Mouse (Mus musculus) thymus, postnatal 10 days (tissue): ENCODE results near the gene Rsc1a1.

Source experiments
- DNase-seq, 2 experiments: peaks; one replicate each; pipeline ENCODE4 v3.0.0; 2021; ENCODE audit warnings: low spot score in 2 of 2

Rsc1a1 gene

GRCm38 (mm10) chr4:141685499-141685898 lies at the start of gene Rsc1a1:
TSS of gene Rsc1a1 (minus strand) at chr4:141685599.
- no peak for DNase-seq

GRCm38 (mm10) chr4:141735206-141735560 lies 49.8 kb upstream of the Rsc1a1 start:
- DNase-seq = no peak

DNA sequence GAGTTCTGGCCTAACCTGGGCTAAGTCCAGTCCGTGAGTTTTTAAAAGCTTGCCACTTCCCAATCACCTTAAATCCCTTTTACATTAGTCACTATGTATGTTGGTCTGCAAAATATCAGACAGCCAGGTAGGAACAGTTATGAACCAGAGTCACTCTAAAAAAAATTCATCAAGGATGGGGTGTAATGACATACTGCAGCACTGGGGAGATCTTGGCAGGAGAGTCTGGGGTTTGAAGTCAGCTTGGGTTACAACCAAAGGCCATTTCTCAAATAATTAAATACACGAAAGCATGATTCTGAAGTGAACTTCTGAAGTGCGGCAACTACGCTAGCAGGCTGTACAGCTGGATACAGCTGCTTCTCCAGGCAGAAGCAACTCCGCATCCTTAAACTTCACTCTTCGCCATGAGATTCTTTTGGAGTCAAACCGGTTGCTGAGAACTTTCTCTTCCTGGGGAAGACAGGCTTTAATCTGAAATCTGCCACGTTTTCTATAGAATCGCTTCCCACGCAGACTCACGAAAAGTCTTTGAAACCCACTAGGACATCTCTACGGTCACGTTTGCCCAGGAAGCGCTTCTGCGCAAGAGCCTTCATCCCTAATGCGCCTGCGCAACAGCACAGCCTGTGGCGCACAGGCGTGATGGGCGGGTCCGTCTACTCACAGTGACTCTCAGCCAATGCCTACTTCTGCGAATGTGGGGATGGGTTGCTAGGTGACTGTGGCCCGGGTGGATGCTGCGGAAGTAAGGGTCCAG lies 49.2 kb upstream of the Rsc1a1 start:
- DNase-seq = peak; percentile 87 to 89

- no peak for DNase-seq
Measured at GRCm38 (mm10) chr4:141731766-141732165, 46.4 kb upstream of the Rsc1a1 start.

DNA sequence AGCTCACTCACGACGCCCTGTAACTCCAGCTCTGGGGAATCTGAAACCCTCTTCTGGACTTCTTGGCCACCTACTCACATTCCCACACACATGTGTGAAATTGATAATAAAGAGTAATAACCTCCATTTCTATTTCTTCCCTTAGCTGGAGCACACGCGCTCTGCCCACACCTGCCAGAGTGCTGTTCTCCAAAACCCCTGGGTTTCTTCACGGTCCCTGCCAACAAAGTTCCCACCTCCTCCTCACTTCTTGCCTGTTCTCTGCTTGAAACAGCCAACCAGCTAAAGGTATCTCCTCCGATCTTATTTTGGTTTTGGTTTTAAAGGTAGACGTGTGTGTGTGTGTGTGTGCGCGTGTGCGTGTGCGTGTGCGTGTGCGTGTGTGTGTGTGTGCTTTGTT lies 45.0 kb upstream of the Rsc1a1 start:
- DNase-seq = no peak

DNA sequence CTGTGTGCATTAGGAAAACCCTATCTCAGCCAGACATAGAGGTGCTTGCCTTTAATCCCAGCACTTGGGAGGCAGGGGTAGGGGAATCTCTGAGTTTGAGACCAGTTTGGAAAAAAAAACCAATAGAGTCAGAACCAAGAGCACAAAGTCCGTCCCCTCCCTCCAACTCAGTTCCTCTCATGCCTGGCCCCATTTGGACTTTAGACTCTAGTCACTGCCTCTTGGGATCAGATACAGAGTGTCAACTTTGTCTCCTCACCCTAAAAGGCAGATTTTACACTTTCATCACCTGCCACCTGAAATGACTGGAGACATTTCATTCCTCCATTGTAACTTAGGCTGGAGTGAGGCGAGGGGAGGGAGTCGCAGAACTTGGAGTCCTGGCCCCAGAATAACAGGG lies 43.9 kb upstream of the Rsc1a1 start:
- DNase-seq = no peak

GRCm38 (mm10) chr4:141725738-141726137 lies 40.3 kb upstream of the Rsc1a1 start:
- DNase-seq = no peak

GRCm38 (mm10) chr4:141725277-141725676 lies 39.9 kb upstream of the Rsc1a1 start:
- DNase-seq = no peak

DNA sequence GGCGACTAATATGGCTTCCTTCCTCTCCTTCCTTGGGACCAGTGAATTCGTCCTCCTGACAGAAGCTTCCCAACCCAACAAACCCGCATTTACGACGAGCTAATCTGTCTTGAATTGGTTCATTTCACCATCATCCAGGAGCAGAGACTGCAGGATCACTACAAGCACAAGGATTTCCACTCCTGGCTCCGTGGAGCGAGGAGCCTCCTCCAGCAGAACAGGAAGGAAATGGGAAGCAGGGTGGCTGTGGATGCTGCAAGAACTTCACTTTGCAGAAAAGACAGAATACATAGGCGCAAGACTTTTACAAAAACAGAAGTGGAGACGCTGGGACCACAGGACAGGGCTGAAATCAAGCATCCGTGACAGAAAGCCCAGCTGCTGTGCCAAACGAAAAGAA lies 39.2 kb upstream of the Rsc1a1 start:
- DNase-seq = no peak

DNA sequence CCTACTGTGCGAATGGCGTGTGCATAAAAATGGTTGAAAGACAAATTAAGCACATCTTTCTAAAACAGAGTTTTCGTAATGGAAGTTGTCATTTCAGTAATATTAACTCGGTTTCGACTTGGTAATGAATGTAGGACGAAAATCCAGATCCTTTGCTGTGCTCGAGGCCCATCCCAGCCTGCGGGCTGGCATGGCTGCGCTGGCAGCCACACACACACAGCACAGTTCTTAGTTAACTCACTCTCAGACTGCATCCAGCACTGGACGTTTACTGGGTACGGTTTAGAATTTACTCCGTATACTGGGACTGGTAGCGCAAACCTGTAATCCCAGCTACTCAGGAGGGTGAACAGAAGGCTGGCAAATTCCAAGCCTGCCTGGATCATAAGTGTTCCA lies 38.3 kb upstream of the Rsc1a1 start:
- no peak for DNase-seq

GRCm38 (mm10) chr4:141722731-141723672 lies 37.6 kb upstream of the Rsc1a1 start, which contains the start of gene Ddi2:
TSS of gene Ddi2 (minus strand) at chr4:141723419.
- peak; percentile 82 to 88 for DNase-seq

DNA sequence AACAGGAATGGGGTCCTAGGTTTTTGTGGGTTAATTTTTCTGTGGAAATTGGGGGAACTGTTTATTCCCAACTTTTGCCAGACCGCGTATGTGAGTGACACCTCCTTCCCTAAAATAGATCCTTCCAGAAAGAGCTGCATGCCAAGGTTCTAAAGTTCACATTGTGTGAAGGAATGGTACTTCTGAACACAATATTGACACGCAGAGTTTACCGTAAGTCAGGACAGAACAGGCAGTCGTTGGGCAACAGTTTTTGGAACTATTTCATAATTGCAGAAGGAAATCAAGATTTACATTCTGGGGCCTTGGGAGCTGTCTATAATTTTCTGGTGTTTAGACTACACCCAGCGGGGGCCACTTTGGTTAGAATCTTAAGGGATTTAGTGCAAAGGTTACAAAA lies 36.6 kb upstream of the Rsc1a1 start:
- DNase-seq = no peak

DNA sequence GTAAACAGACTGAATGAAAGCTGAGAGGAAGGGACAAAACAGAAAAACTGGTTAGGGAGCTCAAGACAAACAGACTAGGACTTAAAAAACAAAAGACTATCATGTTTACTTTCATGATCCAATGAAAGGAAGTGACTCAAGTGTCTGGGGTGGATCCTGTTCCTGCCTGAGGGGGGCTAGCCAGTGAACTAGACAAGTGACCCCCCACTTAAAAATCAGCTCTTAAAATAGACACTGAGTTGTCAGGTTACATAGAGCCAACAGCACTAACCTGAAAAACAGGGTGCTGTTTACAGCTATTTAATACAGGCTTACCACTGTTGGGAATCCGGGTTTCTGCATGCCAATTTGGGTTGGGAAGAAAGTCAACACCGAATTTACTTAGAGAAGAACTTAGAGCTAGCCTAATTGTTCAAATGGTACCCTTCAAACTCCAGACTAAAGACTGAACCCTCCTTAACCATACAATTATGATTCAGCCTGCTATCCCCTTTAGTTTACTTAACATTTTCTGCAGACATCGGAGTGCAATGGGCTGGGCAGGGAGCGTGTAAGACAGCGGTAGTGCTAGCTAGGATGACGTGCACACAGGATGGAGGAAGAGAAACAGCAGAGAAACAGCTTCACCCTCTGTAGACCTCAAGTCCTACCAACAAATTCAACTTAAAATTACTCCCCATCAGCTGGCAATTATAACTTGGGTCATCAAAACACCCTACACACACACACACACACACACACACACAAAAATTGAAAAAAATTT lies 35.5 kb upstream of the Rsc1a1 start:
- DNase-seq = no peak

GRCm38 (mm10) chr4:141719304-141719703 lies 33.9 kb upstream of the Rsc1a1 start:
- no peak for DNase-seq

- DNase-seq = no peak
Measured at GRCm38 (mm10) chr4:141717633-141718032, 32.2 kb upstream of the Rsc1a1 start.

DNA sequence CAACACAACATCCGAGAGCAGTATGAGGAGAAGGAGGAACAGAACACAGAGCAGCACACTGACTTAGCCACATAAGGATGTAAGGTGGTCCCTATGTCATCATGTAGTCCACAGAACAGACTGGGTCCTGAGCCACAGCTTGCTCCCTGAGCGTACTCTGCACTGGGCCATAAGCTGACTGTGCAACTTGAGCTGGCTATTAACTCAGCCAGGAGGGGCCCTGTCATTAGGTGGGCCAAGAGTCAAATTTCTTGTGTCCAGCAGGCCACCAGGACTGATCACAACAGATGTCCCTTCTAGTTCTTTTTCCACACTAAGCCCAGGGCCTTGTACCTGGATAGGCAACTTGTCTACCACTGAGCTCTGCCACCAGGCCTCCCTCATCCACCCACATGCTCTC lies 29.6 kb upstream of the Rsc1a1 start:
- DNase-seq = no peak

GRCm38 (mm10) chr4:141713598-141714142 lies 28.3 kb upstream of the Rsc1a1 start:
- DNase-seq = no peak

DNA sequence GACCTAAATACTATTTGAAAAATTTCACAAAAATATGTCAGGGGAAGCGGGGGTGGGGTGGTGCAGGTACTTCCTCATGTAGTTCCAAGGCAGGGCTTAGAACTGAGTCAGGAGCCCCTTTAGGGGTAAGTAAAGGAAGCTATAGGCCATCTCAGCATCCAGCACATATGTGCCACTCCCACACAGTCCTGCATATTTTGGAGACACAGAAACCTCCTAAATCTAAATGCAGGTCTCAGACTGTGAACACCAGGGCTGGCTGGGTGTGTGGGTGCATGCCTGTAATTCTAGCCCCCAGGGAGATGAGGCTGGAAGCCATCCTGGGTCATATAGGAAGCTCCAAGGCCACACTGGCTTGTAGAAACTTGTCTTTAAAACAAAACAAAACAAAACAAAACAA lies 25.9 kb upstream of the Rsc1a1 start:
- no peak for DNase-seq

DNA sequence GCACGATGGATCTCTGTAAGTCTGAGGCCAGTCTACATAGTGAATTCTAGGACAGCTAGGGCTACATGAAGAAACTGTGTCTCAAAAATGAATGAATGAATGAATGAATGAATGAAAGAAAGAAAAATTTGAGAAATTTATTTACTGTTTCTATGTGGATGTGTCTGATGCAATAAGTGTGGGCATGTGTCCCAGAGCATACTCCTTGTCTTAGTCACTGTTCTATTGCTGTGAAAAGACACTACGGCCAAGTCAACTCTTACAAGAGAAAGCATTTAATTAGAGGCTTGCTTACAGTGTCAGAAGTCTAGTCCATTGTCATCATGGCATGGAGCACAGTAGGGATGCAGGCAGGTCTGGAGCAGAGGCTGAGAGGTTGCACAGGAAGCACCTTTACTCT lies 23.6 kb upstream of the Rsc1a1 start:
- DNase-seq = no peak

DNA sequence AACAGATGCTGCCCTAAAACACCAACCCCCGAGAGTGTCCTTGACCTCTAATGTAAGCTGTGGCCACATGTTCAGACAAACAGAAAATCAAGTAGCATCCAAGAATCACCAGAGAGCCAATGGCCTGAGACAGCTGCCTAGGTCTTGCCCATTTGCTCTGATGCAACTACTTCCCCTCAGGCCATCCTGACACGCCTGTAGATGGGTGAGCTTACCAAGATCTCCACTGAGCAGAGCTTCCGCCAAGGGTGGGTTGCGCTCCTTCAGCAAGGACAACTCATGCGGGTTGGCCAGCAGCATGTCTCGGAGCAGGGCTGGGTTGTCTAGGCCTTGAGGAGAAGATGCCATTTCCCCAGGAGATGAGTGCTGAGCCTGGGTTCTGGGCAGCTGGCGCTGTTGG lies 22.6 kb upstream of the Rsc1a1 start:
- no peak for DNase-seq

DNA sequence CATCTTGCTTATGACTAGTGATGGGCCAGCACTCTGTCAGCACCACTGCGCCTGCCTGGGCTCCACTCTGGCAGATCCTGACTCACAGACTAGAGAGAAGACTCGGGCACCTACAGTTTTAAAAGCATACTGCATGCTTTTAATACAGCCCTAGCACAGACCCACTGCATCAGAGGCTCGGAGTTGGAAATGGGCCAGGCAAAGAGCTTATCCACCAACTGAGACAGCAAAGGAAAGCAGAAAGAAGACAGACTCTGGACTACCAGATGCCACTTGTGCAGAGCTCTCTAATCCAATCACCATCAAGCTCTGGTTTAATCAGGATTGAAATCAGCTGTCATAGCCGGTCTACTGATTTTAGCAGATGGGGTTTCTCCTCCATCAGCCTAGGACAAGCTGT lies 19.9 kb upstream of the Rsc1a1 start:
- no peak for DNase-seq

DNA sequence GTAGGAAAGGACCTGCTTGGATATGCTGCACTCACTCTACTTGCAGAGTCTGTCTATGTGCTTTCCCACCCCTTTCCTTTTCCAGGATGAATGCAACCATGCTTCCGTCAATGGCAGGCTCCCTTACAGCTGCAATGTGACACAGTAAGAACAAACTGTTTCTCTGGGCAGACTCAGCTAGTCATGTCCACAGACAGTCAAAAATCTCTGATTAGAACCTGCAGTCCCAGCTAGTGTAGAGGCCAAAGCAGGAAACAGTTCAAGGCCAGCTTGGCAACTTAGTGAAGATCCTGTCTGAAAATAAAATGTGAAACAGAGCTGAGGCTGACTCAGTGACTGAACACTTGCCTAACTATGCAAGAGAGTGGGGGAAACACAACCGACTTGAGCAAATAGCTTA lies 19.2 kb upstream of the Rsc1a1 start:
- no peak for DNase-seq
